Mouse (Mus musculus) hindbrain, embryonic 14.5 days (tissue): ENCODE data around the gene Ing1. TPM values are rescaled to one million over a fixed set of nuclear protein-coding genes. Genes with fewer than 3 reads are reported as not detected.

ENCODE experiments used
- ATAC-seq: fragments of 200-750 bp; cut with Nextera tagmentation; 2 replicates; pipeline ENCODE4 v1.8.0; 2017; ENCODE audit warnings: moderate number of reproducible peaks, mild to moderate bottlenecking, moderate TSS enrichment, moderate library complexity; ENCODE audit not compliant: low FRiP score
- DNase-seq: peaks from one replicate; pipeline ENCODE4 v3.0.0-alpha.2; 2015; ENCODE audit warnings: low spot score
- H3K27ac ChIP-seq: fragments of 300-500 bp; sonication (generic); 2 replicates; pipeline ENCODE4 v1.5.1; 2014; ENCODE audit warnings: mild to moderate bottlenecking, moderate library complexity
- H3K27me3 ChIP-seq: fragments of 300-500 bp; sonication (generic); 2 replicates; pipeline ENCODE4 v1.6.1; 2014; ENCODE audit warnings: mild to moderate bottlenecking, low read length, mixed read lengths; ENCODE audit not compliant: control insufficient read depth, insufficient read depth
- H3K36me3 ChIP-seq: fragments of 300-500 bp; sonication (generic); replicated peaks from 2 replicates; pipeline ENCODE4 v1.6.1; 2014; ENCODE audit not compliant: control insufficient read depth, insufficient read depth
- H3K4me1 ChIP-seq: fragments of 300-500 bp; sonication (generic); replicated peaks from 2 replicates; pipeline ENCODE4 v1.6.1; 2014; ENCODE audit warnings: antibody characterized with exemption, low read length, mixed read lengths; ENCODE audit not compliant: control insufficient read depth, insufficient read depth
- H3K4me2 ChIP-seq: fragments of 300-500 bp; sonication (generic); replicated peaks from 2 replicates; pipeline ENCODE4 v1.6.1; 2014; ENCODE audit warnings: mild to moderate bottlenecking, moderate library complexity
- H3K4me3 ChIP-seq: fragments of 300-500 bp; sonication (generic); replicated peaks from 2 replicates; pipeline ENCODE4 v1.5.1; 2014; ENCODE audit warnings: mild to moderate bottlenecking, low read length
- H3K9ac ChIP-seq: fragments of 300-500 bp; sonication (generic); 2 replicates; pipeline ENCODE4 v1.6.1; 2014
- H3K9me3 ChIP-seq: fragments of 300-500 bp; sonication (generic); 2 replicates; pipeline ENCODE4 v1.6.1; 2016; ENCODE audit warnings: low read length; ENCODE audit not compliant: control insufficient read depth
- WGBS: fragments of 180-500 bp; shearing (Covaris S2); extraction: QIAGEN DNeasy Blood & Tissue Kit; methylation state at CpG from one replicate; pipeline ENCODE4 v1.1.7; 2014; 5-methylcytosine and 5-hydroxymethylcytosine counted together
- polyA plus RNA-seq: library from polyadenylated mRNA; unstranded; fragments of >200 nt; fragmentation: Nextera tagmentation; extraction: Ambion mirVana; gene quantifications from 2 replicates; pipeline ENCODE4 v1.2.1, GENCODE M21; 2014

The Ing1 gene
- polyA plus RNA-seq, 1 experiment from 2014 or later: 37.6 TPM

DNA sequence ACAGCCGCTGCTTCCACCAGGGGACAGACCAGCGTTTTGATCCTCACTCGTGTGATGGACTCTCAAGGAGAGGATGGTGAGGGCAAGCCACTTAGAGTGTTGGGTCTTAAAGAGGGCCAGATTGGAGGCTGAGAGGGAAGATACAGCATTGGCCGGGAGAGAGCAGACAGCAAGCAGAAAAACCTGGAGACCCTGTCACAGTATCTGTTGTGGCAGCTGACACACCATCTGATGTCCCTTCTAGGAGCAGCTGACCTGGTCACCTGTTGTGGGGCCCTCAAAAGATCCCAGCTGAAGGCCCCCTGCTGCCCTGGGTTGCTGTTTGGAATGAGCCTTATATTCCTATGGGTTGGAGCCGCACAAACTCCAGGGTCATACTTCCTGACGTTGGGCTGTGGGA is 17.1 kb downstream of the Ing1 start:
- DNase-seq (no peak), ATAC-seq (no peak)
- no peaks in the 10 kb centered on the region; the same call in 1 of the 2 replicates for H3K36me3 ChIP-seq
- no peak overlapping the region for H3K27ac ChIP-seq
- no peak overlapping the region for H3K4me3 ChIP-seq
- no peaks in the 10 kb centered on the region for H3K9me3 ChIP-seq
- H3K4me1 ChIP-seq: no peaks in the 10 kb centered on the region
- 76% methylated on average over 6 of the region's 6 CpGs for WGBS
- no peak overlapping the region for H3K4me2 ChIP-seq
- H3K27me3 ChIP-seq: no peaks in the 10 kb centered on the region
- H3K9ac ChIP-seq: no peak overlapping the region

DNA sequence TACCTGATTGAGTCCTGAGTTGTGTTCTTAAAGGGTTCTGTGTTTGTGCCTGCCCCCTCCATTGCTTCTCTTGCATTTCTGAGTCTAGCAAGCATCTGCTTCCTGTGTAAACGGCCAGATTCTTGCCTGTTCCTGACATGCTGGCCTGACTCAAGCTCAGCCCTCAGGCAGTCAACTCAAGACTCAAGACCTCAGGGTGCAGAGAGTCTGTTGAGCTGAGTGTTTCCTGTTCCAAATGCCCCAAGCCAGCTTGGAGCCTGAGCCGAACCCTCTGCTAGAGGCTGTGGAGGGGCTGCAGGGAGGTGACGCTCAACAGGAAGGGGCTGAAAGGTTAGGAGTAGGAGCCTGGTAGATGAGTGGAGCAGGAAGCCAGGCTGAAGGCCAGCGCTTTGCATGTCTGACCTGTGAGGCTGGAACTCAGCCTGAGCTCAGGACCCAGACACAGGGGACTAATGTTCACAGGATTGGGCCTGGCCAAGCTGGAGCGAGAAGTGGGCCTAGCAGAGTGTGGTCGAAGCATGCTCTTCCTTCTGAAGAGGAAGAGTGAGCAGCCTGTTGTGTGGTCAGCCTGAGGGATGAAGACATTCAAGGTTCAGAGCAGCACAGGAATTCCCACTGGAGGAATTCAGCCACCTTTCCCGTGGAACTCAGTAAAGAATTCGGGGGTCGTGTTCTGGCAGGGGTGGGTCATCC is 19.7 kb downstream of the Ing1 start:
- Histone ChIP-seq H3K4me2 (no peak overlapping the region), H3K36me3 (no peaks in the 10 kb centered on the region), H3K27me3 (no peaks in the 10 kb centered on the region), H3K9ac (no peak overlapping the region), H3K4me3 (no peak overlapping the region), H3K27ac (no peak overlapping the region), H3K4me1 (no peaks in the 10 kb centered on the region), H3K9me3 (no peaks in the 10 kb centered on the region)
- ATAC-seq: no peak
- DNase-seq: no peak
- 79% methylated on average over 9 of the region's 9 CpGs for WGBS

GRCm38 (mm10) chr8:11575604-11576384 is 20.4 kb downstream of the Ing1 start:
- Histone ChIP-seq H3K36me3 (no peaks in the 10 kb centered on the region), H3K4me1 (no peaks in the 10 kb centered on the region), H3K9ac (no peak overlapping the region), H3K9me3 (no peaks in the 10 kb centered on the region), H3K4me3 (no peak overlapping the region), H3K27me3 (no peaks in the 10 kb centered on the region), H3K4me2 (no peak overlapping the region), H3K27ac (no peak overlapping the region)
- DNase-seq: no peak
- no peak for ATAC-seq
- 61% methylated on average over 16 of the region's 16 CpGs for WGBS

DNA sequence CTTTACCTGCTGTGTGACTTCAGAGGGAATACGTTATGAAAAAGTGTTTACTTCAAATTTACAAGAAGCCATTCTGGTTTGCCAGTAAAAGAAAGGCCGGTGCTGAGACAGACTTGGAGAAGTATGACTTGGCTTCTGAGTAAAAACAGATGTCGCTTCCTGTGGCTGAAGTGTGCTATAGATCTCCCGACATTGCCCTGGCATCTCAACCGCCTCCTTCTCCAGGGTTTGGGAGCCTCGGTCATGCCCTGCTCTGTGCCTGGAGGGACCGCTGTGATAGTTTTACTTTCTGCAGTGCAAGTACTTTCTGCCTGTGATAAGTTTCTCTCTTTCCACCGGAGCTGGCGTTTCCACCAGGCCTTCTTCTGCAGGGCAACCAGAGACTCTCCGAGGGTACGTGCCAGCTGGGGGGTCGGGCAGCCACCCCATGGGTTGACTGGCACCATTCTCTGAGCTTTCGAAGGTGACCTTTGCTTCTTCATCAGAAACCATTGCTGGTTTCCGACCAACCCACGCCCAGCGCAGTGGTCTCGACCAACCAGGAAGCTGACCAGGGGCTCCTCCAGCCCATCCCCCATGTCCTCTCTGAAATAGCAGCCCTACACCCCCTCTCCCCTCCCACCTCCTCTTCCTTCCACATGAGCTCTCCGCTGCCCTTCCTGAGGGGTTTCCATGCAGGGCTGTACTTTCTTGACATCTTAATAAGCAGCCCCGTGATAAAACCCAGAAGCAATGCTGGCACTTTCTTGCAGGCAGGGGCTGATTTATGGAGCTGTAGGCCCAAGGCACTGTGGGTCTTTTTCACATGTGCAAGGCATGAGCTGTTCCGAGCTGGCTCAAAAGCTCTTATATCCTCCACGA is 30.4 kb downstream of the Ing1 start:
- Histone ChIP-seq H3K4me3 (no peak overlapping the region), H3K27me3 (no peaks in the 10 kb centered on the region), H3K4me2 (no peak overlapping the region), H3K9me3 (no peaks in the 10 kb centered on the region), H3K27ac (no peak overlapping the region), H3K9ac (no peak overlapping the region), H3K4me1 (no peaks in the 10 kb centered on the region), H3K36me3 (no peaks in the 10 kb centered on the region)
- ATAC-seq (no peak), DNase-seq (no peak)
- WGBS: 89% methylated on average over 21 of the region's 21 CpGs

- H3K4me1 ChIP-seq: no peaks in the 10 kb centered on the region
- H3K27ac ChIP-seq: no peak overlapping the region
- no peak overlapping the region for H3K9ac ChIP-seq
- DNase-seq (no peak), ATAC-seq (no peak)
- no peaks in the 10 kb centered on the region for H3K27me3 ChIP-seq
- WGBS: 85% methylated on average over 2 of the region's 2 CpGs
- H3K36me3 ChIP-seq: no peaks in the 10 kb centered on the region
- no peak overlapping the region for H3K4me3 ChIP-seq
- H3K4me2 ChIP-seq: no peak overlapping the region
- H3K9me3 ChIP-seq: no peaks in the 10 kb centered on the region
Observed at GRCm38 (mm10) chr8:11586374-11586745, 31.0 kb downstream of the Ing1 start.

DNA sequence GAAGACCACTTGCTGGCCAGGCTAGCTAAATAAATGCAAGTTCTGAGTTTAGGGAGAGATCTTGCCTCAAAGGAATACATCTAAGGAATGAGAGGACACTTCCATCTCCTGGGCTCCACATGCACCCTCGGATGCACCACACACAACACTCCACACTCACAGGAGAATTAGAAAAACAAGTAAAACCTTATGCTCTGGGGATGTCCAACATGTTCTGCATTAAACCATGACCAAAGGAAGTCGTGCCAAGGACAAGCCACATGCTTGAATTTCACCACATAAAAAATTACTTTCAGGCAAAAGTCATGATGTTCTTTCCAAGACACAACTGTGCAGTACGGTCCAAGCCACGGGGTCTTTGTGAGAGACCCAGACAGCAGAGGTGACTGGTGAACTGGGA is 36.5 kb downstream of the Ing1 start:
- Histone ChIP-seq H3K4me3 (no peak overlapping the region), H3K4me1 (no peaks in the 10 kb centered on the region), H3K9ac (no peak overlapping the region), H3K36me3 (no peaks in the 10 kb centered on the region), H3K9me3 (no peaks in the 10 kb centered on the region), H3K27ac (no peak overlapping the region), H3K27me3 (no peaks in the 10 kb centered on the region), H3K4me2 (no peak overlapping the region)
- DNase-seq: no peak
- ATAC-seq: no peak
- WGBS: 81% methylated on average over 4 of the region's 4 CpGs

GRCm38 (mm10) chr8:11592296-11592695 is 36.9 kb downstream of the Ing1 start:
- WGBS: 52% methylated on average over 13 of the region's 13 CpGs
- ATAC-seq: no peak
- H3K27me3 ChIP-seq: no peaks in the 10 kb centered on the region

GRCm38 (mm10) chr8:11593222-11593884 is 38.0 kb downstream of the Ing1 start:
- no peak overlapping the region for H3K27ac ChIP-seq
- no peak overlapping the region for H3K4me3 ChIP-seq
- no peaks in the 10 kb centered on the region for H3K4me1 ChIP-seq
- ATAC-seq (no peak), DNase-seq (no peak)
- no peaks in the 10 kb centered on the region for H3K27me3 ChIP-seq
- H3K9ac ChIP-seq: no peak overlapping the region
- H3K4me2 ChIP-seq: no peak overlapping the region
- H3K9me3 ChIP-seq: no peaks in the 10 kb centered on the region
- WGBS: 80% methylated on average over 12 of the region's 12 CpGs
- no peaks in the 10 kb centered on the region for H3K36me3 ChIP-seq

More at GRCm38 (mm10) chr8:11592296-11592695, 36.9 kb downstream of the Ing1 start:
- Histone ChIP-seq H3K27ac (no peak overlapping the region), H3K4me2 (no peak overlapping the region), H3K36me3 (no peaks in the 10 kb centered on the region), H3K9me3 (no peaks in the 10 kb centered on the region), H3K9ac (no peak overlapping the region), H3K4me3 (no peak overlapping the region), H3K4me1 (no peaks in the 10 kb centered on the region)
- no peak for DNase-seq
